Mouse (Mus musculus) urinary bladder, postnatal 4 days (tissue): ENCODE data around the gene Atp6v0b.

ENCODE experiments used
- DNase-seq, 2 experiments: peaks; one replicate each; pipeline ENCODE4 v3.0.0; 2021 to 2022; ENCODE audit warnings: low spot score in 2 of 2

The Atp6v0b gene

DNA sequence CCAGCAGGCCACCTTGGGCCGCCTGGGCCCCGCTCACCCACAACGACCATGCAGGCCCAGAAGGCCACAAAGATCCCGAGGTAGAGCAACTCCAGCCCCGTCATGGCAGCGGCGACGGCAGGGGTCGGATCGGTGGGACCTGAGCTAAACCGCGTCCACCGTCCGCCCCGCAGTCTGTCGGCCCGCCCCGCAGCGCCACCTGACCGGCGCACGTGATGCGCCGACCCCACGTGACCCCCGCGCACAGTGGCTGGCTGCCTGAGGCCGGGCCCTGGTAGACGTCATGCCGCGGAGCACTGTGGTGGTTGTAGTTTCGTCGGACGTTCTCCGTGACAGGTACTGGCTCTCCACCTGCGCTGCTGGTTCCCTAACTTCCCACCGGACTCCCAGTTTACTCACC, at the start of gene Atp6v0b:
Atp6v0b (minus strand) TSS at position 201 of the 400 bp plus-strand sequence.
- peak; percentile 89 to 96 for DNase-seq

DNA sequence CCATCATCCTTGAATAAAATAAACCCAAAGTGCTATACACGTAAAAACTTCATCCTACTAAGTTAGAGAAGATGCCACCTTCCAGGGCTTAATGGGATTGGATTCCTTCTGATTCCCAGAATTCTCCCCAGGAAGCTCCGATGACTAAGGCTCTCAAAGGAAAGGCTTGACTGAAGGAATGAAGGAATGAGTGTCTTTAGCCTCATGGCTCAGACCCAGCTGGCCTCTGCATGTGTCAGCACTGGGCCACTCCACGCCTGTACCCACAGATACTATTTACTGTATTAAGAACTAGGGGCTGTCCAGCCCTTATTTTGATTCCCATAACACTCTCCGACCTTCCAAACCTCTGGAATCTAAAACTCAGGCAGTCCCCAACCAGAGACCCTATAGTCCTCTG, 46.9 kb upstream of the Atp6v0b start:
- DNase-seq: no peak

GRCm38 (mm10) chr4:117933248-117933647, 46.1 kb upstream of the Atp6v0b start:
- DNase-seq: no peak

GRCm38 (mm10) chr4:117929391-117929881, 42.3 kb upstream of the Atp6v0b start, which contains the start of gene Artn:
Artn (minus strand) TSS chr4:117929763.
- DNase-seq: peak; percentile 48 to 69

GRCm38 (mm10) chr4:117928699-117929241, 41.6 kb upstream of the Atp6v0b start:
- peak in 1 of 2 experiments; percentile 48 for DNase-seq

GRCm38 (mm10) chr4:117928234-117928633, 41.1 kb upstream of the Atp6v0b start:
- no peak for DNase-seq

DNA sequence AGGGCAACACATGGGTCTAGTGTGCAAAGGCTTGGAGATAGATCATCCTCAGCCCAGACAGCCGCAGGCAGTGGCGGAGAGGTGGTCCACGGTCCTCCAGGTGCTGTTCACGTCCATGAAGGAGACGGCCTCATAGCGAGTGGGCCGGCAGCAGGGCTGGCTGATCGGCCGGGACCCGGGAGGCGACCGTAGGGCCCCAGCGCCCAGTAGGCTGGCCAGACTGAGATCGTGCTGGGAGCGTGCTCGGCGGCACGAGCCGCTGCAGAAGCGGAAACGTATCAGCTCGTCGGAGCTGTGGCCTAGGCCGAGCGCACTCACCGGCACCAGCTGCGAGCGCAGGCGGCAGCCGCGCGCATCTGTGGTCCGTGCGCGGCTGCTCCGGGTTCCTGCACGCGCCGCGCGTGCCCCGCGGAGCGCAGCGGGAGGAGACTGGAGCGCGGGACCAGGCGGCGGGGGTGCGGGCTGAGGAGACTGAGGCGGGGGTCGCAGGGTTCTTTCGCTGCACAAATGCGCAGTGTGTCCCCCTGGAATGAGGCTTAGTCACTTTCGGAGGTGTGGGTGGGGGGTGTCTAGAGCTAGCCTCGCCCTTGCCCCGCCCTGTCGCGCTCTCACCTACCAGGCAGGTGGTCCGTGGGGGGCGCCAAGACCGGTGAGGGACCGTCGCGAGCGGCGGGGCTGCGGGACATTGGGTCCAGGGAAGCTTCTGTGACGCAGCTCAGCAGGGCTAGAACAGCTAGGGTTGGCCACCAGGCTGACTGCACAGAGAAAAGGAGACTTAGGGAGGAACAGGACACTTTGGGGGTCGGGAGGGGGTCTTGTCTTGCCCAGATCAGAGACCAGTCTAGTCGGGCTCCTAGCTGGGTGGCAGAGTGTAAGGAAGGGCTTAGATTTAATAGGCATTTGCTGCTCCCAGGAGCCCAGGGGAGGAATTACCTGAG, 39.7 kb upstream of the Atp6v0b start:
- no peak for DNase-seq

DNA sequence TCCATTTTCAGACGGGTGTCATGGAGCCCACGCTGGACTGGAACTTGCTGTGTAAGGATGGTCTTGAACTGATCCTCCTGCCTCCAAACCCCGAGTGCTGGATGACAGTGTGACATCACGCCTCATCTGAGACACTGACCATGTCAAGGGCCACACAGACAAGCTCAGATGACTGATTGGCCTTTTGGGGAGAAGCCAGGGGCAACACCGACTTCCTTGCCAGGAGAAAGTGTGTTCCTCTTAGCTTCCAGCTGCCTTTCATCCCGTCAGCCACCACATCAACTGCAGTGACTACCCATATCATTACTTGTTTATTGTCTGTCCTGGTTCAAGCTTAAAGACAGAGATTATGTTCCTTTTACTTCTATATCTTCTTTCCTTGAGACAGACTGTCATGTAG, 37.8 kb upstream of the Atp6v0b start:
- DNase-seq: no peak

- DNase-seq: no peak
Observed at GRCm38 (mm10) chr4:117923450-117923849, 36.3 kb upstream of the Atp6v0b start.

- no peak for DNase-seq
Observed at GRCm38 (mm10) chr4:117921358-117921757, 34.2 kb upstream of the Atp6v0b start.

DNA sequence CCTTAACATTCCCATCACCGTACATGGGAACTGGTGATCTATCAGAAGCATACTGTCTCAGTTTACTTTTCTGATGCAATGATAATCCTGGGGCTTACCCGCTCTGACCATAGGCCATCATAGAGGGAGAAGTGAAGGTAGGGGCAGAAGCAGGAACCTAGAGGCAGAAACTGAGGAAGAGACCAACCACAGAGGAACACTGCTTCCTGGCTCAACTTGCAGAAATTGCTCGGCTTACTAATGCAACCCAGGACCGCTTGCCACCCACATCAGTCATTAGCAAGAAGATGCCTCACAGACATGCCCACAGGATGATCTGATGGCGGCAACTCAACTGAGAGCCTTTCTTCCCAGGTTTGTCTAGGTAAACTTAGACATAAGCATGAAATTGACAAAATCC, 31.6 kb upstream of the Atp6v0b start:
- no peak for DNase-seq

DNA sequence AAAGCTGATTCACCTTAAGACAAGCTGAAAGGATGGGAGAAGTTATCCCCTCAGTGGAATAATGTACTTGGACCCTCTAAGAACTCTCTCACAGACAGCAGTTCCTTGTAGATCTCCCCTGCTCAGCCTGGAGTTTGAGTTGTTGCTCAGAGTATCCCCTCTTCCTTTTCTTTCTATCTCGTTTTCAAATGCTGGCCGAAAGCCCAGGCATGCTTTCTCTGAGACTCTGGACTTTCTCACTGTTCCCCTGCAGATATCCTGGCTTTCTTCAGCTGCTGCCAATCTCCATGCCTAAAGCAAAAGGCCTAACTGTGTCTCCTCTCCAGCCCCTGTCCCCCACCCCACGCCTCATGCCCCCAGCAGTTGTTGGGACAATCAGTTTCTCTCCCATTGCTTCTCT, 31.1 kb upstream of the Atp6v0b start:
- no peak for DNase-seq

GRCm38 (mm10) chr4:117917847-117918246, 30.7 kb upstream of the Atp6v0b start:
- no peak for DNase-seq

DNA sequence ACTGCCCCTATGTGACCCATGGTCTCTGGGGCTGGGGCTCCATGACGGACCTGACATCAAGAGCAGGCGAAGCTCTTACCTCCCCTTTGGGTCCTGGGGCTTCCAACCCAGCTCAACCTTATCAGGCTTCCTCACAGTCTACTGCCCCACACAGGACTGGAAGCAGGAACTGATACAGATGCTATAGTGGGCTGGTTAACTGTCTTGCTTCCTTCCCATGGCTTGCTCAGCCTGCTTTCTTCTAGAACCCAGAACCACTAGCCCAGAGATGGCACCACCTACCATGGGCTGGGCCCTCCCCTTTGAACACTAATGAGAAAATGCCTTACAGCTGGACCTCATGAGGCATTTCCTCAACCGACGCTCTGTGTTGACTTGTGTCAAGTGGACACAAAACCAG, 30.3 kb upstream of the Atp6v0b start:
- no peak for DNase-seq

- DNase-seq: no peak
Observed at GRCm38 (mm10) chr4:117916386-117916785, 29.3 kb upstream of the Atp6v0b start.

- no peak for DNase-seq
Observed at GRCm38 (mm10) chr4:117915489-117916105, 28.5 kb upstream of the Atp6v0b start.

- DNase-seq: peak; percentile 86 to 88
Observed at GRCm38 (mm10) chr4:117914591-117915442, 27.7 kb upstream of the Atp6v0b start, which contains the start of gene Ipo13. Ipo13 (minus strand) TSS chr4:117914999.

GRCm38 (mm10) chr4:117914031-117914430, 26.9 kb upstream of the Atp6v0b start:
- DNase-seq: no peak

- no peak for DNase-seq
Observed at GRCm38 (mm10) chr4:117913421-117913820, 26.3 kb upstream of the Atp6v0b start.

GRCm38 (mm10) chr4:117912685-117913273, 25.6 kb upstream of the Atp6v0b start:
- DNase-seq: no peak

GRCm38 (mm10) chr4:117912131-117912561, 25.0 kb upstream of the Atp6v0b start:
- no peak for DNase-seq
